Mouse (Mus musculus): ENCODE measurements around the gene Arhgap19. TPM values are rescaled to one million over a fixed set of nuclear protein-coding genes. Genes with fewer than 3 reads are reported as not detected.

The Arhgap19 gene
- polyA plus RNA-seq, 1 experiment from 2014 or later = 6.3 TPM

- Histone ChIP-seq H3K9me3 (no peaks in the 10 kb centered on the region), H3K36me3 (0 out of 2 replicates have a peak, but pooled peaks cover 2% of the 10 kb centered on the region), H3K27ac (0 out of 2 replicates have a peak overlapping the region, but pooled peaks have one; percentile 8), H3K4me3 (no peak overlapping the region), H3K4me1 (replicated peaks) (peaks cover 54% of the 10 kb centered on the region), H3K4me2 (no peak overlapping the region), H3K27me3 (0 out of 2 replicates have a peak, but pooled peaks cover 6% of the 10 kb centered on the region), H3K9ac (no peak overlapping the region)
- no peak for ATAC-seq (ENCODE audit: low FRiP score)
- 67% methylated on average over 8 of the region's 8 CpGs for WGBS
Observed at GRCm38 (mm10) chr19:41719436-41719835, 82.4 kb downstream of the Arhgap19 start.

Other genes starting within 250 kb of the Arhgap19 start
- 2.7 and 3.3 TPM in 2 replicates for gene Gm340, start 219.7 kb downstream of the Arhgap19 start, polyA plus RNA-seq (2015; fragmentation: Nextera tagmentation; extraction: Ambion mirVana)
- 22.3 and 25.6 TPM in 2 replicates for gene Slit1, start 58.4 kb downstream of the Arhgap19 start, polyA plus RNA-seq (2015; fragmentation: Nextera tagmentation; extraction: Ambion mirVana)
- gene Frat1, start 27.9 kb upstream of the Arhgap19 start, polyA plus RNA-seq (2015; fragmentation: Nextera tagmentation; extraction: Ambion mirVana) = 25.6 and 27.8 TPM in 2 replicates
- 8.4 and 10.4 TPM in 2 replicates for gene Frat2, start 46.1 kb upstream of the Arhgap19 start, polyA plus RNA-seq (2015; fragmentation: Nextera tagmentation; extraction: Ambion mirVana)
- 15.6 and 15.7 TPM in 2 replicates for gene Rrp12, start 94.1 kb upstream of the Arhgap19 start, polyA plus RNA-seq (2015; fragmentation: Nextera tagmentation; extraction: Ambion mirVana)
- 465 and 466 TPM in 2 replicates for gene Pgam1, start 109.9 kb upstream of the Arhgap19 start, polyA plus RNA-seq (2015; fragmentation: Nextera tagmentation; extraction: Ambion mirVana)
- 65.8 and 67.0 TPM in 2 replicates for gene Exosc1, start 131.4 kb upstream of the Arhgap19 start, polyA plus RNA-seq (2015; fragmentation: Nextera tagmentation; extraction: Ambion mirVana)
- 78.8 and 80.7 TPM in 2 replicates for gene Zdhhc16, start 131.4 kb upstream of the Arhgap19 start, polyA plus RNA-seq (2015; fragmentation: Nextera tagmentation; extraction: Ambion mirVana)
- 36.5 and 39.7 TPM in 2 replicates for gene Mms19, start 179.1 kb upstream of the Arhgap19 start, polyA plus RNA-seq (2015; fragmentation: Nextera tagmentation; extraction: Ambion mirVana)
- 10.8 and 11.4 TPM in 2 replicates for gene Ubtd1, start 179.7 kb upstream of the Arhgap19 start, polyA plus RNA-seq (2015; fragmentation: Nextera tagmentation; extraction: Ambion mirVana)
- gene Ankrd2, start 234.0 kb upstream of the Arhgap19 start, polyA plus RNA-seq (2015; fragmentation: Nextera tagmentation; extraction: Ambion mirVana) = 0.35 and 0.53 TPM in 2 replicates
- 1.3 and 1.7 TPM in 2 replicates for gene Hoga1, start 243.6 kb upstream of the Arhgap19 start, polyA plus RNA-seq (2015; fragmentation: Nextera tagmentation; extraction: Ambion mirVana)